Mouse (Mus musculus) kidney, embryonic 16.5 days (tissue): ENCODE measurements around the gene Sgpp1. TPM values are rescaled to one million over a fixed set of nuclear protein-coding genes. Genes with fewer than 3 reads are reported as not detected.

ENCODE experiments used
- ATAC-seq: fragments of 200-750 bp; cut with Nextera tagmentation; 2 replicates; pipeline ENCODE4 v1.8.0; 2017; ENCODE audit warnings: moderate TSS enrichment; ENCODE audit not compliant: low FRiP score, low TSS enrichment
- H3K27ac ChIP-seq: fragments of 300-500 bp; sonication (generic); 2 replicates; pipeline ENCODE4 v1.5.1; 2014; ENCODE audit warnings: low read length
- H3K27me3 ChIP-seq: fragments of 300-500 bp; sonication (generic); 2 replicates; pipeline ENCODE4 v1.6.1; 2014; ENCODE audit warnings: low read length, control low read depth, mixed read lengths; ENCODE audit not compliant: insufficient read depth
- H3K36me3 ChIP-seq: fragments of 300-500 bp; sonication (generic); 2 replicates; pipeline ENCODE4 v1.6.1; 2014; ENCODE audit warnings: low read length, control low read depth, mixed read lengths; ENCODE audit not compliant: insufficient read depth
- H3K4me1 ChIP-seq: fragments of 300-500 bp; sonication (generic); 2 replicates; pipeline ENCODE4 v1.6.1; 2014; ENCODE audit warnings: low read length, control low read depth, mixed read lengths; ENCODE audit not compliant: insufficient read depth
- H3K4me2 ChIP-seq: fragments of 300-500 bp; sonication (generic); replicated peaks from 2 replicates; pipeline ENCODE4 v1.6.1; 2014; ENCODE audit warnings: low read depth, low read length
- H3K4me3 ChIP-seq: fragments of 300-500 bp; sonication (generic); 2 replicates; pipeline ENCODE4 v1.5.1; 2014; ENCODE audit warnings: mild to moderate bottlenecking, low read length
- H3K9ac ChIP-seq: fragments of 300-500 bp; sonication (generic); replicated peaks from 2 replicates; pipeline ENCODE4 v1.6.1; 2014; ENCODE audit warnings: low read length
- H3K9me3 ChIP-seq: fragments of 300-500 bp; sonication (generic); 2 replicates; pipeline ENCODE4 v1.6.1; 2016; ENCODE audit warnings: low read length, control low read depth
- WGBS: fragments of 180-500 bp; shearing (Covaris S2); extraction: QIAGEN DNeasy Blood & Tissue Kit; methylation state at CpG from one replicate; pipeline ENCODE4 v1.1.7; 2014; 5-methylcytosine and 5-hydroxymethylcytosine counted together
- polyA plus RNA-seq: library from polyadenylated mRNA; unstranded; fragments of >200 nt; fragmentation: Nextera tagmentation; extraction: Ambion mirVana; gene quantifications from 2 replicates; pipeline ENCODE4 v1.2.1, GENCODE M21; 2015

Sgpp1 gene
- polyA plus RNA-seq, 1 experiment from 2014 or later, result 15.9 TPM

DNA sequence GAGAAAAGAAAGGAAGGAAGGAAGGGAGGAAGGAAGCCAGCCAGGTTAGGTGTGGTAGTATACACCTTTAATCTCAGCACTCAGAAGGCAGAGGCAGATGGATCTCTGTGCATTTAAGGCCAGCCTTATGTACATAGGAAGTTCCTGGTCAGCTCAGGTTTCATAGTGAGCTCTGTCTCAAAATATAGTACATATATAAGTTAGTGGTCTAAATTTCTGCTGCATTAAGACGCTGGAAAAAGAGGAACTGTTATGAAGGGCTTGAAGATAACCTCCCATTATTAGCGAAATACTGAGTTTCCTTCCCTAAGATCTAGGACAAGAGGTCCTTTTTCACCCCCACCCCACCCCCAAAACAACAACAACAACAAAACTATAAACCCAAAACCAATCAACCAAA is 20.9 kb upstream of the Sgpp1 start:
- no peaks in the 10 kb centered on the region for H3K9me3 ChIP-seq
- H3K27ac ChIP-seq, result no peak overlapping the region
- H3K4me3 ChIP-seq, result no peak overlapping the region
- no peaks in the 10 kb centered on the region for H3K27me3 ChIP-seq
- no peak overlapping the region for H3K4me2 ChIP-seq
- ATAC-seq, result no peak
- H3K9ac ChIP-seq, result no peak overlapping the region
- H3K4me1 ChIP-seq, result 0 out of 2 replicates have a peak, but pooled peaks cover 4% of the 10 kb centered on the region
- no peaks in the 10 kb centered on the region for H3K36me3 ChIP-seq
- 81% methylated on average over 2 of the region's 2 CpGs for WGBS

- no peaks in the 10 kb centered on the region for H3K27me3 ChIP-seq
- no peak overlapping the region for H3K4me2 ChIP-seq
- H3K9me3 ChIP-seq, result no peaks in the 10 kb centered on the region
- no peak overlapping the region for H3K9ac ChIP-seq
- H3K36me3 ChIP-seq, result no peaks in the 10 kb centered on the region
- no peak overlapping the region for H3K27ac ChIP-seq
- 0 out of 2 replicates have a peak, but pooled peaks cover 4% of the 10 kb centered on the region for H3K4me1 ChIP-seq
- H3K4me3 ChIP-seq, result no peak overlapping the region
- WGBS, result 90% methylated on average over 8 of the region's 8 CpGs
- ATAC-seq, result no peak
Measured at GRCm38 (mm10) chr12:75753730-75754129, 18.2 kb upstream of the Sgpp1 start.

GRCm38 (mm10) chr12:75752077-75752476 is 16.5 kb upstream of the Sgpp1 start:
- Histone ChIP-seq H3K4me2 (no peak overlapping the region), H3K27ac (no peak overlapping the region), H3K9me3 (no peaks in the 10 kb centered on the region), H3K4me3 (no peak overlapping the region), H3K27me3 (no peaks in the 10 kb centered on the region), H3K4me1 (0 out of 2 replicates have a peak, but pooled peaks cover 4% of the 10 kb centered on the region), H3K9ac (no peak overlapping the region), H3K36me3 (no peaks in the 10 kb centered on the region)
- ATAC-seq, result no peak
- 51% methylated on average over 3 of the region's 3 CpGs for WGBS

GRCm38 (mm10) chr12:75748574-75748973 is 13.0 kb upstream of the Sgpp1 start:
- Histone ChIP-seq H3K4me1 (0 out of 2 replicates have a peak, but pooled peaks cover 4% of the 10 kb centered on the region), H3K4me2 (no peak overlapping the region), H3K36me3 (no peaks in the 10 kb centered on the region), H3K27me3 (no peaks in the 10 kb centered on the region), H3K4me3 (no peak overlapping the region), H3K27ac (no peak overlapping the region), H3K9me3 (no peaks in the 10 kb centered on the region), H3K9ac (no peak overlapping the region)
- ATAC-seq, result no peak
- WGBS, result 72% methylated on average over 4 of the region's 4 CpGs

- no peak overlapping the region for H3K4me3 ChIP-seq
- no peak overlapping the region for H3K27ac ChIP-seq
- no peaks in the 10 kb centered on the region for H3K27me3 ChIP-seq
- no peaks in the 10 kb centered on the region for H3K4me1 ChIP-seq
- no peaks in the 10 kb centered on the region for H3K36me3 ChIP-seq
- H3K4me2 ChIP-seq, result no peak overlapping the region
- no peak for ATAC-seq
- 77% methylated on average over 14 of the region's 14 CpGs for WGBS
- no peaks in the 10 kb centered on the region for H3K9me3 ChIP-seq
- no peak overlapping the region for H3K9ac ChIP-seq
Measured at GRCm38 (mm10) chr12:75745697-75746290, 10.3 kb upstream of the Sgpp1 start.

- ATAC-seq, result no peak
- H3K9me3 ChIP-seq, result no peaks in the 10 kb centered on the region
- no peak overlapping the region for H3K4me3 ChIP-seq
- no peak overlapping the region for H3K9ac ChIP-seq
- H3K27me3 ChIP-seq, result no peaks in the 10 kb centered on the region
- H3K27ac ChIP-seq, result no peak overlapping the region
- WGBS, result 86% methylated on average over 5 of the region's 5 CpGs
- H3K4me2 ChIP-seq, result no peak overlapping the region
- H3K4me1 ChIP-seq, result 0 out of 2 replicates have a peak, but pooled peaks cover 5% of the 10 kb centered on the region
- no peaks in the 10 kb centered on the region for H3K36me3 ChIP-seq
Measured at GRCm38 (mm10) chr12:75742101-75742500, 6.6 kb upstream of the Sgpp1 start.

GRCm38 (mm10) chr12:75741273-75741672 is 5.7 kb upstream of the Sgpp1 start:
- H3K9ac ChIP-seq, result no peak overlapping the region
- H3K9me3 ChIP-seq, result no peaks in the 10 kb centered on the region
- no peaks in the 10 kb centered on the region for H3K36me3 ChIP-seq
- no peak overlapping the region for H3K4me2 ChIP-seq
- WGBS, result 85% methylated on average over 2 of the region's 2 CpGs
- no peaks in the 10 kb centered on the region for H3K27me3 ChIP-seq
- 0 out of 2 replicates have a peak, but pooled peaks cover 5% of the 10 kb centered on the region for H3K4me1 ChIP-seq
- no peak overlapping the region for H3K4me3 ChIP-seq
- no peak for ATAC-seq
- no peak overlapping the region for H3K27ac ChIP-seq

DNA sequence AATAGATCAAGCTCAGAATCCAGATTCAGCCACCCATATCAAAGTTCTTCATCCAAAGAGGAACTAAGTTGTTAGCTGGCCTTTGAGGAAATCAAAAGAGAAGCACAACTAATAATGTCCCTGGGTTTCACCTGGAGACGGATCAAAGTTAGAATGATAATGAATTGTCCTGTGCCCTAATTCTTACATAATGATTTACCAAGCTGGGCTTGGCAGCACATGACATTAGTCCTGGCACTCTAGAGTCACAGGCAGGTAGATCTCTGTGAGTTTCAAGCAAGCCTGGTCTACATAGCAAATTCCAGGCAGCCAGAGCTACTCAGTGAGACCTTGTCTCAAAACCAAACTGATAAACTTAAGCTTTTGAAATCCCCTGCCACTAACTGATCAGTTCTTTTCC is 4.9 kb upstream of the Sgpp1 start:
- ATAC-seq, result no peak

GRCm38 (mm10) chr12:75739611-75740010 is 4.1 kb upstream of the Sgpp1 start:
- WGBS, result 50% methylated on average over 2 of the region's 2 CpGs
- ATAC-seq, result no peak

More for the DNA sequence above, 4.9 kb upstream of the Sgpp1 start:
- Histone ChIP-seq H3K27ac (no peak overlapping the region), H3K4me2 (no peak overlapping the region), H3K4me1 (peaks cover 8% of the 10 kb centered on the region; the same call in 1 of the 2 replicates), H3K27me3 (no peaks in the 10 kb centered on the region), H3K9ac (no peak overlapping the region), H3K36me3 (no peaks in the 10 kb centered on the region), H3K4me3 (no peak overlapping the region), H3K9me3 (no peaks in the 10 kb centered on the region)
- WGBS, result 69% methylated on average over 1 of the region's 1 CpGs

DNA sequence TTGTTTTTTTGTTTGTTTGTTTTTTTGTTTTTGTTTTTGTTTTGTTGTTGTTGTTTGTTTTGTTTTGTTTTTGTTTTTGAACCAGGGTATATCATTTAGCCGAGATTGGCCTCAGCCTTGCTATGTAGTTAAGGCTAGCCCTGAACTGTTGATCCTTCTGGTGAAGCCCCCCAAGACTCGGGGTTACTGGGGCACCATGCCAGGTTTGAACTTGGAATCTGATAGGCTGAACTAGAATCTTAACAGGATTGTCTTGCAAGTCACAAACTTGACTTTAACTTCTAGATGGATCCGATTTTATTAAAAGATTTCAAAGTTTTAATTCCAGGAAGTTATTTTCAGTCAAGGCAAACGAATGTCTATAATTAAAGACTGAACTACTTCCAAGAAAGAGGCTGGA is 767 bp upstream of the Sgpp1 start:
- H3K9ac ChIP-seq, result no peak overlapping the region
- H3K9me3 ChIP-seq, result no peaks in the 10 kb centered on the region
- no peak overlapping the region for H3K4me2 ChIP-seq
- no peak overlapping the region for H3K27ac ChIP-seq
- no peaks in the 10 kb centered on the region for H3K36me3 ChIP-seq
- WGBS, result 72% methylated on average over 4 of the region's 4 CpGs
- H3K4me3 ChIP-seq, result no peak overlapping the region
- ATAC-seq, result no peak
- H3K4me1 ChIP-seq, result peaks cover 18% of the 10 kb centered on the region
- no peaks in the 10 kb centered on the region for H3K27me3 ChIP-seq

More at GRCm38 (mm10) chr12:75739611-75740010, 4.1 kb upstream of the Sgpp1 start:
- Histone ChIP-seq H3K27ac (no peak overlapping the region; the same call in 1 of the 2 replicates), H3K4me3 (no peak overlapping the region), H3K9ac (no peak overlapping the region), H3K4me1 (peaks cover 8% of the 10 kb centered on the region; the same call in 1 of the 2 replicates), H3K9me3 (no peaks in the 10 kb centered on the region), H3K4me2 (no peak overlapping the region), H3K36me3 (no peaks in the 10 kb centered on the region), H3K27me3 (no peaks in the 10 kb centered on the region)
